ENCODE assay signal across 10 mouse cellular contexts in the genomic region with DNA sequence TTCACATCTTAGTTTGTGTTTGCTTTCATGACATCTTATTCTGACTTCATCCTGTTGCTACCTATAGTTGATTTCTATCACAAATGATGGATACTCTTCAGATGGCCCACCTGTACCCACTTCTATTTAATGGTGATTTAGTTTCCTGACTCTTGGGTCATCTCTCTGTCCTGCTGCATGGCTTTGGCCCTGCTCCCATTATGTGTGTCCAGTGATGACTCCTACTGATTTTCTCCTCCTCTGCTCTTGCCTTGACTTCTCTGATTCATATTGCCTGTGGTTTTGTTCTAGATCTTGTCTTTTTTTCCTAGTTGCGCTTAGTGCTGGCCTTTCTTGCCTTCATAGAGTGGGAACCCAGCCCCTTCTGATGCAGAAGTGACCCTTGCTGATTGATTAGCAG.
"Had no signal": no experiment of that assay in that cellular context is flagged by ENCODE, and none has a peak within 500 bp of the region (broad histone marks: within the 10 kb centered on the region; RNA-seq: fewer than 3 reads in every experiment).

No protein-coding gene starts in this region.

- H3K4me2 ChIP-seq: limb, embryonic 15.5 days; midbrain, embryonic 13.5 days had no signal

- ATAC-seq: lung, postnatal 0 days; midbrain, embryonic 13.5 days had no signal

- H3K9me3 ChIP-seq: limb, embryonic 15.5 days; midbrain, embryonic 13.5 days had no signal

- H3K4me3 ChIP-seq: limb, embryonic 15.5 days; midbrain, embryonic 13.5 days had no signal

- DNase-seq: kidney, adult 8-10 months; kidney, postnatal 25 days; lung, adult 2 months; lung, postnatal 36 days; right cerebral cortex, adult 18-20 months; right cerebral cortex, postnatal 25 days; thymus, postnatal 36 days had no signal

- H3K27me3 ChIP-seq: limb, embryonic 15.5 days; midbrain, embryonic 13.5 days had no signal

- H3K9ac ChIP-seq: limb, embryonic 15.5 days; midbrain, embryonic 13.5 days had no signal

- H3K27ac ChIP-seq: limb, embryonic 15.5 days; midbrain, embryonic 13.5 days had no signal

- H3K4me1 ChIP-seq: limb, embryonic 15.5 days had no signal
